Mouse (Mus musculus) G1E (cell line): ENCODE data around the gene Ptpru. TPM values are rescaled to one million over a fixed set of nuclear protein-coding genes. Genes with fewer than 3 reads are reported as not detected.

Source experiments
- ATAC-seq: 2 replicates; pipeline ENCODE4 v1.8.0; 2016; ENCODE audit warnings: mild to moderate bottlenecking; ENCODE audit not compliant: insufficient number of reproducible peaks, poor library complexity, low FRiP score, severe bottlenecking; ENCODE audit errors: extremely low read depth
- DNase-seq: peaks from one replicate; pipeline ENCODE4 v3.0.0; 2012; ENCODE audit warnings: low spot score
- H3K27me3 ChIP-seq: 2 replicates; pipeline ENCODE4 v1.6.1; 2012; ENCODE audit warnings: mild to moderate bottlenecking, low read length, inconsistent platforms; ENCODE audit not compliant: insufficient read depth
- H3K36me3 ChIP-seq: replicated peaks from 2 replicates; pipeline ENCODE3; 2012; ENCODE audit warnings: mild to moderate bottlenecking, inconsistent platforms
- H3K4me1 ChIP-seq: 2 replicates; pipeline ENCODE4 v1.6.1; 2012; ENCODE audit warnings: low read depth, low read length, inconsistent platforms, mixed read lengths; ENCODE audit not compliant: insufficient read depth
- H3K4me3 ChIP-seq: 2 replicates; pipeline ENCODE4 v1.5.1; 2012; ENCODE audit warnings: low read depth, mild to moderate bottlenecking, inconsistent platforms, low read length, moderate library complexity, mixed read lengths
- H3K9me3 ChIP-seq: replicated peaks from 2 replicates; pipeline ENCODE4 v1.6.1; 2012; ENCODE audit warnings: inconsistent platforms
- CTCF ChIP-seq: IDR thresholded peaks from 2 replicates; pipeline ENCODE4 v1.5.1; 2012; ENCODE audit warnings: low read depth, low read length, inconsistent platforms, mixed read lengths
- GATA1 ChIP-seq: IDR thresholded peaks from 2 replicates; pipeline ENCODE4 v1.6.1; 2012; ENCODE audit warnings: borderline replicate concordance, low read length, inconsistent platforms, mixed read lengths
- GATA2 ChIP-seq: IDR thresholded peaks from 2 replicates; pipeline ENCODE4 v1.6.1; 2012; ENCODE audit warnings: low read depth, low read length, inconsistent platforms, borderline replicate concordance
- POLR2AphosphoS5 ChIP-seq: IDR thresholded peaks from 2 replicates; pipeline ENCODE4 v1.6.1; 2012; ENCODE audit warnings: low read depth, low read length, inconsistent platforms; ENCODE audit not compliant: insufficient replicate concordance
- TAL1 ChIP-seq: conservative IDR thresholded peaks from 2 replicates; pipeline ENCODE4 v1.6.1; 2012; ENCODE audit warnings: low read depth, low read length, inconsistent platforms, mixed read lengths
- polyA plus RNA-seq: library from polyadenylated mRNA; stranded (reverse); fragments of >175 nt; gene quantifications from 2 replicates; pipeline ENCODE4 v1.2.3, GENCODE M21; 2012
- total RNA-seq, 2 experiments: library from RNA; stranded (forward) in 1 of 2; stranded (reverse) in 1 of 2; fragments of 200-1000 nt in 1 of 2; fragments of >200 nt in 1 of 2; fragmentation: Nextera tagmentation in 1 of 2; gene quantifications; 2 replicates each; pipeline ENCODE4 v1.2.3; 2014 to 2017

Gene Ptpru
- total and polyA plus RNA-seq, 3 experiments, result 7.3 to 53.1 (median 41.8) TPM

GRCm38 (mm10) chr4:131874567-131874966 is 36.5 kb upstream of the Ptpru start:
- peaks cover 39% of the 10 kb centered on the region for H3K4me1 ChIP-seq

GRCm38 (mm10) chr4:131874169-131874536 is 36.1 kb upstream of the Ptpru start:
- TF ChIP-seq POLR2AphosphoS5, result no peak
- no peak for TF ChIP-seq GATA1
- no peak for TF ChIP-seq GATA2
- no peak for TF ChIP-seq TAL1
- no peak for TF ChIP-seq CTCF
- Histone ChIP-seq H3K27me3 (no peaks in the 10 kb centered on the region), H3K9me3 (no peaks in the 10 kb centered on the region), H3K36me3 (peaks cover 45% of the 10 kb centered on the region), H3K4me3 (peak overlapping the region; percentile 88), H3K4me1 (peaks cover 40% of the 10 kb centered on the region)
- ATAC-seq, result no peak
- DNase-seq, result no peak

More at GRCm38 (mm10) chr4:131874567-131874966, 36.5 kb upstream of the Ptpru start:
- no peak for DNase-seq
- ATAC-seq, result no peak
- Histone ChIP-seq H3K36me3 (peaks cover 44% of the 10 kb centered on the region), H3K9me3 (no peaks in the 10 kb centered on the region), H3K27me3 (no peaks in the 10 kb centered on the region), H3K4me3 (peak overlapping the region; percentile 88)
- no peak for TF ChIP-seq GATA2

- Histone ChIP-seq H3K9me3 (no peaks in the 10 kb centered on the region), H3K36me3 (peaks cover 47% of the 10 kb centered on the region), H3K4me3 (peak within 1 kb of the TSS; percentile 88), H3K27me3 (no peaks in the 10 kb centered on the region), H3K4me1 (peaks cover 41% of the 10 kb centered on the region)
- DNase-seq (peak; percentile 98), ATAC-seq (peak; percentile 86)
- TF ChIP-seq GATA1 (no peak), POLR2AphosphoS5 (no peak), GATA2 (no peak), TAL1 (no peak), CTCF (no peak)
These were observed 35.4 kb upstream of the Ptpru start, which contains the start of gene Srsf4 for GRCm38 (mm10) chr4:131873293-131874168. TSS of gene Srsf4 (plus strand) at chr4:131873617.

GRCm38 (mm10) chr4:131872672-131873292 is 34.7 kb upstream of the Ptpru start:
- ATAC-seq (no peak), DNase-seq (no peak)
- TF ChIP-seq CTCF (no peak), GATA1 (no peak)
- Histone ChIP-seq H3K9me3 (no peaks in the 10 kb centered on the region), H3K36me3 (peaks cover 51% of the 10 kb centered on the region), H3K4me1 (peaks cover 42% of the 10 kb centered on the region), H3K27me3 (no peaks in the 10 kb centered on the region), H3K4me3 (peak overlapping the region; percentile 88)

- ATAC-seq (no peak), DNase-seq (no peak)
- Histone ChIP-seq H3K4me1 (peaks cover 15% of the 10 kb centered on the region), H3K27me3 (no peaks in the 10 kb centered on the region), H3K36me3 (peaks cover 97% of the 10 kb centered on the region), H3K4me3 (no peak overlapping the region), H3K9me3 (no peaks in the 10 kb centered on the region)
- TF ChIP-seq POLR2AphosphoS5 (no peak), CTCF (no peak), TAL1 (no peak), GATA2 (no peak)
These were observed 23.3 kb upstream of the Ptpru start for GRCm38 (mm10) chr4:131861341-131861739.

GRCm38 (mm10) chr4:131860492-131861340 is 22.6 kb upstream of the Ptpru start:
- H3K36me3 ChIP-seq, result peaks cover 97% of the 10 kb centered on the region
- DNase-seq (peak; percentile 24), ATAC-seq (no peak)
- H3K9me3 ChIP-seq, result no peaks in the 10 kb centered on the region
- peaks cover 15% of the 10 kb centered on the region for H3K4me1 ChIP-seq
- H3K4me3 ChIP-seq, result no peak overlapping the region
- TF ChIP-seq CTCF (peak; percentile 98), GATA2 (no peak), POLR2AphosphoS5 (no peak), TAL1 (no peak)
- H3K27me3 ChIP-seq, result no peaks in the 10 kb centered on the region
